Mouse (Mus musculus) CH12.LX (cell line): Measurements from ENCODE around the gene Nsun7. TPM values are rescaled to one million over a fixed set of nuclear protein-coding genes. Genes with fewer than 3 reads are reported as not detected.

Experiments
- DNase-seq: peaks from one replicate; pipeline ENCODE4 v3.0.0-alpha.2; 2013; ENCODE audit errors: extremely low read depth
- H3K27ac ChIP-seq: 2 replicates; pipeline ENCODE4 v1.5.1; 2012; ENCODE audit warnings: low read depth, mild to moderate bottlenecking, control low read depth, moderate library complexity; ENCODE audit not compliant: insufficient read depth
- H3K27me3 ChIP-seq: replicated peaks from 2 replicates; pipeline ENCODE3; 2012; ENCODE audit warnings: inconsistent platforms
- H3K36me3 ChIP-seq, 2 experiments: replicated peaks in 1 of 2; 2 replicates each; pipeline versions ENCODE3 to v1.6.1; 2012; ENCODE audit warnings: inconsistent platforms in 1 of 2, low read length in 1 of 2, mild to moderate bottlenecking in 1 of 2, mixed read lengths in 1 of 2, moderate library complexity in 1 of 2; ENCODE audit not compliant: control insufficient read depth in 1 of 2, insufficient read depth in 1 of 2
- H3K4me1 ChIP-seq, 2 experiments: 2 replicates each; pipeline ENCODE4 v1.6.1; 2012; ENCODE audit warnings: inconsistent platforms in 1 of 2, moderate library complexity in 1 of 2; ENCODE audit not compliant: insufficient read depth in 2 of 2, control insufficient read depth in 1 of 2
- H3K4me2 ChIP-seq: 2 replicates; pipeline ENCODE4 v1.6.1; 2012; ENCODE audit warnings: low read depth, mild to moderate bottlenecking, control low read depth; ENCODE audit not compliant: poor library complexity, insufficient read depth, severe bottlenecking
- H3K4me3 ChIP-seq, 3 experiments: fragments of 150-350 bp in 1 of 3; sonication (generic) in 1 of 3; replicated peaks in 1 of 3; 2 replicates each; pipeline versions ENCODE3 to v1.5.1; 2011 to 2012; ENCODE audit warnings: low read depth in 2 of 3, low read length in 2 of 3, mild to moderate bottlenecking in 2 of 3, moderate library complexity in 2 of 3, control low read depth in 1 of 3, improper control_type of control experiment in 1 of 3, inconsistent platforms in 1 of 3, mixed read lengths in 1 of 3; ENCODE audit not compliant: poor library complexity in 1 of 3
- H3K79me2 ChIP-seq: replicated peaks from 2 replicates; pipeline ENCODE4 v1.6.1; 2012; ENCODE audit warnings: mild to moderate bottlenecking, moderate library complexity; ENCODE audit not compliant: control insufficient read depth, poor library complexity, insufficient read depth, severe bottlenecking; ENCODE audit errors: extremely low read depth
- H3K9ac ChIP-seq: 2 replicates; pipeline ENCODE4 v1.6.1; 2012; ENCODE audit warnings: low read depth, mild to moderate bottlenecking, control low read depth, moderate library complexity; ENCODE audit not compliant: insufficient read depth
- H3K9me3 ChIP-seq: replicated peaks from 2 replicates; pipeline ENCODE3; 2012; ENCODE audit warnings: low read length, inconsistent platforms, mixed read lengths
- BHLHE40 ChIP-seq: IDR thresholded peaks from 2 replicates; pipeline ENCODE4 v1.6.1; 2011; ENCODE audit warnings: mild to moderate bottlenecking, low read depth, low read length, improper control_type of control experiment
- CTCF ChIP-seq, 2 experiments: IDR thresholded peaks in 1 of 2; conservative IDR thresholded peaks in 1 of 2; 2 replicates each; pipeline ENCODE4 v1.5.1; 2011 to 2012; ENCODE audit warnings: low read depth in 2 of 2, low read length in 2 of 2, improper control_type of control experiment in 1 of 2, inconsistent platforms in 1 of 2, mild to moderate bottlenecking in 1 of 2, moderate library complexity in 1 of 2
- E2F4 ChIP-seq: IDR thresholded peaks from 2 replicates; pipeline ENCODE4 v1.6.1; 2011; ENCODE audit warnings: low read depth, low read length, improper control_type of control experiment; ENCODE audit not compliant: insufficient replicate concordance
- ELF1 ChIP-seq: IDR thresholded peaks from 2 replicates; pipeline ENCODE4 v1.6.1; 2014; ENCODE audit warnings: low read depth, mild to moderate bottlenecking, inconsistent platforms, low read length, improper control_type of control experiment
- EP300 ChIP-seq: IDR thresholded peaks from 2 replicates; pipeline ENCODE4 v1.6.1; 2011; ENCODE audit warnings: low read length, improper control_type of control experiment
- GABPA ChIP-seq: IDR thresholded peaks from 2 replicates; pipeline ENCODE4 v1.6.1; 2012; ENCODE audit warnings: low read depth, low read length, improper control_type of control experiment, inconsistent platforms; ENCODE audit not compliant: insufficient replicate concordance
- IRF4 ChIP-seq: IDR thresholded peaks from 2 replicates; pipeline ENCODE4 v1.6.1; 2014; ENCODE audit warnings: low read depth, mild to moderate bottlenecking, inconsistent platforms, low read length, improper control_type of control experiment
- JUN ChIP-seq: IDR thresholded peaks from 2 replicates; pipeline ENCODE4 v1.6.1; 2011; ENCODE audit warnings: low read depth, mild to moderate bottlenecking, low read length, improper control_type of control experiment, moderate library complexity; ENCODE audit not compliant: insufficient read depth
- JUND ChIP-seq: conservative IDR thresholded peaks from 2 replicates; pipeline ENCODE4 v1.6.1; 2011; ENCODE audit warnings: low read depth, low read length, improper control_type of control experiment
- KAT2A ChIP-seq: IDR thresholded peaks from 2 replicates; pipeline ENCODE4 v1.6.1; 2012; ENCODE audit warnings: low read length, improper control_type of control experiment, inconsistent platforms; ENCODE audit not compliant: insufficient replicate concordance
- MAFK ChIP-seq: IDR thresholded peaks from 2 replicates; pipeline ENCODE4 v1.6.1; 2011; ENCODE audit warnings: low read length, improper control_type of control experiment; ENCODE audit not compliant: insufficient replicate concordance
- MEF2A ChIP-seq: IDR thresholded peaks from 2 replicates; pipeline ENCODE4 v1.6.1; 2014; ENCODE audit warnings: low read depth, mild to moderate bottlenecking, inconsistent platforms, low read length, improper control_type of control experiment, borderline replicate concordance
- MYC ChIP-seq: IDR thresholded peaks from 2 replicates; pipeline ENCODE4 v1.6.1; 2011; ENCODE audit warnings: low read depth, mild to moderate bottlenecking, improper control_type of control experiment, low read length
- NELFE ChIP-seq: IDR thresholded peaks from 2 replicates; pipeline ENCODE4 v1.6.1; 2011; ENCODE audit warnings: low read depth, low read length, improper control_type of control experiment
- NRF1 ChIP-seq: IDR thresholded peaks from 2 replicates; pipeline ENCODE4 v1.6.1; 2014; ENCODE audit warnings: low read depth, mild to moderate bottlenecking, inconsistent platforms, low read length, improper control_type of control experiment, moderate library complexity
- PAX5 ChIP-seq: IDR thresholded peaks from 2 replicates; pipeline ENCODE4 v1.6.1; 2012; ENCODE audit warnings: low read length, inconsistent platforms, mixed read lengths
- POLR2A ChIP-seq: IDR thresholded peaks from 2 replicates; pipeline ENCODE4 v1.6.1; 2011; ENCODE audit warnings: low read depth, mild to moderate bottlenecking, improper control_type of control experiment, low read length
- RAD21 ChIP-seq: IDR thresholded peaks from 2 replicates; pipeline ENCODE4 v1.6.1; 2011; ENCODE audit warnings: low read depth, mild to moderate bottlenecking, low read length, improper control_type of control experiment, moderate library complexity
- RCOR1 ChIP-seq: conservative IDR thresholded peaks from 2 replicates; pipeline ENCODE4 v1.6.1; 2012; ENCODE audit warnings: low read depth, mild to moderate bottlenecking, inconsistent platforms, low read length, improper control_type of control experiment
- SIN3A ChIP-seq: IDR thresholded peaks from 2 replicates; pipeline ENCODE4 v1.6.1; 2012; ENCODE audit warnings: low read length, improper control_type of control experiment, inconsistent platforms
- SMC3 ChIP-seq: IDR thresholded peaks from 2 replicates; pipeline ENCODE4 v1.6.1; 2011; ENCODE audit warnings: low read depth, low read length, improper control_type of control experiment
- TBP ChIP-seq: conservative IDR thresholded peaks from 2 replicates; pipeline ENCODE4 v1.6.1; 2011; ENCODE audit warnings: low read depth, low read length, improper control_type of control experiment
- USF2 ChIP-seq: conservative IDR thresholded peaks from 2 replicates; pipeline ENCODE4 v1.6.1; 2011; ENCODE audit warnings: low read depth, low read length, improper control_type of control experiment
- ZKSCAN1 ChIP-seq: IDR thresholded peaks from 2 replicates; pipeline ENCODE4 v1.6.1; 2012; ENCODE audit warnings: low read depth, inconsistent platforms, low read length, improper control_type of control experiment, borderline replicate concordance
- ZMIZ1 ChIP-seq: IDR thresholded peaks from 2 replicates; pipeline ENCODE4 v1.6.1; 2012; ENCODE audit warnings: low read depth, mild to moderate bottlenecking, inconsistent platforms, low read length, improper control_type of control experiment
- ZNF384 ChIP-seq: IDR thresholded peaks from 2 replicates; pipeline ENCODE4 v1.6.1; 2012; ENCODE audit warnings: low read depth, low read length, improper control_type of control experiment, inconsistent platforms
- dilution Hi-C: fragments of 300-500 bp; cut with MboI; formaldehyde crosslinking; loops from 2 replicates; pipeline ENCODE4 v1.14.3; 2020; ENCODE audit warnings: low sequenced_read_pairs; ENCODE audit not compliant: extremely low pct_unique_long_range_greater_than_20kb, extremely low pct_ligation_motif_present
- in situ Hi-C: fragments of 300-500 bp; cut with MboI; formaldehyde crosslinking; loops from 3 replicates; pipeline ENCODE4 v1.14.3; 2019; ENCODE audit warnings: low sequenced_read_pairs, low pct_ligation_motif_present, low pct_unique_long_range_greater_than_20kb, mixed read lengths
- polyA plus RNA-seq: library from polyadenylated mRNA; unstranded; fragments of >175 nt; gene quantifications from 2 replicates; pipeline ENCODE4 v1.2.1, GENCODE M21; 2012; ENCODE audit warnings: low read depth; ENCODE audit not compliant: insufficient read length
- total RNA-seq, 2 experiments: library from RNA; depleted of rRNA; stranded (reverse); fragments of 300-350 nt in 1 of 2; fragments of >200 nt in 1 of 2; gene quantifications; 2 replicates each; pipeline ENCODE4 v1.2.3; 2012 to 2014

Nsun7 gene
- total and polyA plus RNA-seq, 3 experiments = 0.13 TPM; not detected in 2

DNA sequence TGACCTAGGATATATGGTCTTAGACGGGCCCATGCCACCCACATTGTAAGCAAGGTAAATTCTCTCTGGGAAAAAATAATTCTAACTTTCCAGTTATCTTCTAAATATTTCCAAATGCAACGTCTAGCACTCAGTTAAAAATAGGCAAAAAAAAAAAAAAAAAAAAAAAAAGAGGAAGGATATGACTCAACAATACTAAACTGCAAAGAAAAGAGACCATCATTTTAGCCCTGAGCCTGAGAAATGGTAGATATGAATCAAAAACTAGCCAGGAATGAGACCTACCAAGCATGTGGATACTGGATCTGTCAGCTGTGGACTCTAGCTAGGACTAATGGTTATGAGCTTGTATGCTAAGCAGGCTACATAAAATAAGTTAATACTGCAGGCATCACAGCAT lies 20.0 kb downstream of the Nsun7 start:
- H3K27me3 ChIP-seq = no peaks in the 10 kb centered on the region
- no peaks in the 10 kb centered on the region for H3K36me3 ChIP-seq
- H3K9ac ChIP-seq = no peak overlapping the region
- in situ Hi-C loops = loop anchor here (10.0 kb wide), 1 partner anchor 95 kb away; no protein-coding TSS in a partner anchor
- H3K9me3 ChIP-seq = no peaks in the 10 kb centered on the region
- H3K4me1 ChIP-seq = peaks cover 0 to 6% of the 10 kb centered on the region in 2 experiments; a peak in 2 of 4 replicates
- dilution Hi-C loops = no loop called here
- H3K4me2 ChIP-seq = no peak overlapping the region
- peak; percentile 6 for DNase-seq
- TF ChIP-seq E2F4 (no peak), ZNF384 (peak; percentile 88)
- TF ChIP-seq, all 38 proteins: peak for 1
- no peak overlapping the region for H3K27ac ChIP-seq
- H3K4me3 ChIP-seq = no peak overlapping the region
- no peaks in the 10 kb centered on the region for H3K79me2 ChIP-seq

DNA sequence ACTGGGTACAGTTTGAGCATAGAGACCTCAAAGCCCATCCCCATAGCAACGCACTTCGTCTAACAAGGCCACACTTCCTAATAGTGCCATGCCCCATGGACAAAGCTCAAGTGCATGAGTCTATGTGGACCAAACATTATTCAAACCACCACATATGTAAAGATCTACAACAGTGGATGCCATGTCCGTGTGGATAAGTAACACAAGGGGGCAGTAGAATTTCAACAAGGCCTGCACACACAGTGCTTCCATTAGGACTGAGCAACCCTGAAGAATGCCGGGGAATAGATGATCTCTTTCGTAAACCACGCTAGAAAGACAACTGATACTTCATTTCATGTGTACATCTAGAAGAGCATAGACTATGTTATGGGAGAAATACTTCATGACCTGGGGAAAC lies 21.0 kb downstream of the Nsun7 start:
- peaks cover 2% of the 10 kb centered on the region for H3K9me3 ChIP-seq
- no peak for TF ChIP-seq NRF1
- TF ChIP-seq PAX5 = no peak
- no peak for TF ChIP-seq ZKSCAN1
- TF ChIP-seq SIN3A = no peak
- no peak for TF ChIP-seq ZNF384
- TF ChIP-seq POLR2A = no peak
- TF ChIP-seq MYC = no peak
- no peak for TF ChIP-seq NELFE
- TF ChIP-seq BHLHE40 = no peak
- no peak for TF ChIP-seq E2F4
- TF ChIP-seq GABPA = no peak
- peak; percentile 68 for TF ChIP-seq SMC3
- TF ChIP-seq RAD21 = peak; percentile 73
- no peak for TF ChIP-seq MAFK
- TF ChIP-seq RCOR1 = no peak
- TF ChIP-seq JUN = no peak
- no peak for TF ChIP-seq TBP
- TF ChIP-seq KAT2A = no peak
- peak; percentile 15 to 82; a peak in 2 of 4 replicates for TF ChIP-seq CTCF (conservative IDR thresholded peaks at IDR 0.05 in 1 of 2, IDR thresholded peaks at IDR 0.05 in 1 of 2; ENCODE audit: low read depth in 2 of 2, low read length in 2 of 2)
- TF ChIP-seq ZMIZ1 = no peak
- no peak for TF ChIP-seq USF2
- TF ChIP-seq ELF1 = no peak
- TF ChIP-seq MEF2A = no peak
- no peak for TF ChIP-seq EP300
- no peak for TF ChIP-seq JUND
- TF ChIP-seq IRF4 = no peak
- TF ChIP-seq, all 38 proteins: peak for 3
- no peak overlapping the region for H3K9ac ChIP-seq
- H3K4me3 ChIP-seq = no peak overlapping the region
- no peaks in the 10 kb centered on the region for H3K79me2 ChIP-seq
- in situ Hi-C loops (loop anchor here (10.0 kb wide), 1 partner anchor 94 kb away; no protein-coding TSS in a partner anchor), dilution Hi-C loops (no loop called here)
- H3K4me2 ChIP-seq = no peak overlapping the region
- DNase-seq = peak; percentile 18
- H3K27me3 ChIP-seq = no peaks in the 10 kb centered on the region
- H3K4me1 ChIP-seq = peaks cover 0 to 6% of the 10 kb centered on the region in 2 experiments; a peak in 2 of 4 replicates
- no peaks in the 10 kb centered on the region for H3K36me3 ChIP-seq
- H3K27ac ChIP-seq = no peak overlapping the region
